Mouse (Mus musculus): ENCODE data around the gene Fam50b. TPM values are rescaled to one million over a fixed set of nuclear protein-coding genes. Genes with fewer than 3 reads are reported as not detected.

Gene Fam50b
- polyA plus RNA-seq, 1 experiment, result not detected

GRCm38 (mm10) chr13:34767527-34768292, 33.1 kb downstream of the Fam50b start:
- no peak overlapping the region for H3ac ChIP-seq (ENCODE audit: control insufficient read depth, insufficient read length)
- H3K27me3 ChIP-seq (ENCODE audit: control insufficient read depth, insufficient read depth, insufficient read length), result no peaks in the 10 kb centered on the region
- TF ChIP-seq TCF12 (IDR thresholded peaks at IDR 0.05; ENCODE audit: insufficient read depth, poor library complexity, severe bottlenecking) (no peak), MAX (IDR thresholded peaks at IDR 0.05; ENCODE audit: low read depth) (no peak), TCF3 (IDR thresholded peaks at IDR 0.05; ENCODE audit: insufficient read length, low read depth) (no peak), USF1 (IDR thresholded peaks at IDR 0.05; ENCODE audit: low read depth) (no peak), CEBPB (IDR thresholded peaks at IDR 0.05; ENCODE audit: insufficient read depth, poor library complexity, severe bottlenecking) (no peak), MYOG (IDR thresholded peaks at IDR 0.05; ENCODE audit: control insufficient read depth in 1 of 3, insufficient read depth in 1 of 3, insufficient read length in 2 of 3, low read depth in 2 of 3) (no peak), POLR2AphosphoS2 (IDR thresholded peaks at IDR 0.05; ENCODE audit: insufficient read length, low read depth) (no peak), MYOD1 (IDR thresholded peaks at IDR 0.05; ENCODE audit: control insufficient read depth in 1 of 3, insufficient read length in 2 of 3, low read depth in 2 of 3) (no peak), E2F4 (IDR thresholded peaks at IDR 0.05; ENCODE audit: insufficient read depth) (no peak), REST (IDR thresholded peaks at IDR 0.05; ENCODE audit: insufficient read depth, insufficient read length) (no peak), SRF (IDR thresholded peaks at IDR 0.05; ENCODE audit: control insufficient read depth, insufficient read length, low read depth) (no peak), POLR2A (IDR thresholded peaks at IDR 0.05; ENCODE audit: insufficient read length, low read depth) (no peak)
- no peak overlapping the region for H3K4me3 ChIP-seq
- H3K4me2 ChIP-seq (ENCODE audit: low read depth), result no peak overlapping the region
- no peaks in the 10 kb centered on the region for H3K79me2 ChIP-seq (ENCODE audit: control insufficient read depth, insufficient read depth)
- H3K36me3 ChIP-seq (ENCODE audit: control insufficient read depth, insufficient read depth), result no peaks in the 10 kb centered on the region

DNA sequence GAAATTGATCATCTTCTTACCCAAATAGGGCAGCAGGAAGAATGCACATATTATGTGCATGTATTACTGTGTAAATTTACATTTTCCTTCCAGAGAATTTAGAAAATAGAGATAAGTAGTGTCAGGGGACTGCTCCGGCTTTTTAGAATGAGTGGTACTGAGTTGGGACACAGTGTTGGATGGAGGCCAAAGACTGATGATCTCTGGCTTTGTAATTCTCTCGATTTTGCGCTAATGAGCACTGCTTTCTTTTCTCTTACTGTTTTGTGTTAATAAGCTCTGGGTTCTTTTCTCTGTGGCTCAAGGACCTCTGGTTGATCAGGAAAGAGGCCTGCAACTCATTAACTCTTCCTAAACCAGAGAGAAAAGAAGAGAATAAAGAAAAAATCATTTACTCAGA, 42.1 kb downstream of the Fam50b start:
- TF ChIP-seq SRF (IDR thresholded peaks at IDR 0.05; ENCODE audit: control insufficient read depth, insufficient read length, low read depth), result no peak
- TF ChIP-seq POLR2AphosphoS2 (IDR thresholded peaks at IDR 0.05; ENCODE audit: insufficient read length, low read depth), result no peak
- no peak for TF ChIP-seq TCF3 (IDR thresholded peaks at IDR 0.05; ENCODE audit: insufficient read length, low read depth)
- no peak for TF ChIP-seq REST (IDR thresholded peaks at IDR 0.05; ENCODE audit: insufficient read depth, insufficient read length)
- no peak for TF ChIP-seq MYOG (IDR thresholded peaks at IDR 0.05; ENCODE audit: control insufficient read depth in 1 of 3, insufficient read depth in 1 of 3, insufficient read length in 2 of 3, low read depth in 2 of 3)
- TF ChIP-seq CEBPB (IDR thresholded peaks at IDR 0.05; ENCODE audit: insufficient read depth, poor library complexity, severe bottlenecking), result no peak
- no peak for TF ChIP-seq TCF12 (IDR thresholded peaks at IDR 0.05; ENCODE audit: insufficient read depth, poor library complexity, severe bottlenecking)
- TF ChIP-seq POLR2A (IDR thresholded peaks at IDR 0.05; ENCODE audit: insufficient read length, low read depth), result no peak
- no peak for TF ChIP-seq MAX (IDR thresholded peaks at IDR 0.05; ENCODE audit: low read depth)
- TF ChIP-seq MYOD1 (IDR thresholded peaks at IDR 0.05; ENCODE audit: control insufficient read depth in 1 of 3, insufficient read length in 2 of 3, low read depth in 2 of 3), result no peak
- no peak for TF ChIP-seq E2F4 (IDR thresholded peaks at IDR 0.05; ENCODE audit: insufficient read depth)
- TF ChIP-seq USF1 (IDR thresholded peaks at IDR 0.05; ENCODE audit: low read depth), result no peak
- Histone ChIP-seq H3K36me3 (ENCODE audit: control insufficient read depth, insufficient read depth) (no peaks in the 10 kb centered on the region), H3K27me3 (ENCODE audit: control insufficient read depth, insufficient read depth, insufficient read length) (no peaks in the 10 kb centered on the region), H3ac (ENCODE audit: control insufficient read depth, insufficient read length) (no peak overlapping the region), H3K4me3 (no peak overlapping the region), H3K4me2 (ENCODE audit: low read depth) (no peak overlapping the region), H3K79me2 (ENCODE audit: control insufficient read depth, insufficient read depth) (no peaks in the 10 kb centered on the region)

DNA sequence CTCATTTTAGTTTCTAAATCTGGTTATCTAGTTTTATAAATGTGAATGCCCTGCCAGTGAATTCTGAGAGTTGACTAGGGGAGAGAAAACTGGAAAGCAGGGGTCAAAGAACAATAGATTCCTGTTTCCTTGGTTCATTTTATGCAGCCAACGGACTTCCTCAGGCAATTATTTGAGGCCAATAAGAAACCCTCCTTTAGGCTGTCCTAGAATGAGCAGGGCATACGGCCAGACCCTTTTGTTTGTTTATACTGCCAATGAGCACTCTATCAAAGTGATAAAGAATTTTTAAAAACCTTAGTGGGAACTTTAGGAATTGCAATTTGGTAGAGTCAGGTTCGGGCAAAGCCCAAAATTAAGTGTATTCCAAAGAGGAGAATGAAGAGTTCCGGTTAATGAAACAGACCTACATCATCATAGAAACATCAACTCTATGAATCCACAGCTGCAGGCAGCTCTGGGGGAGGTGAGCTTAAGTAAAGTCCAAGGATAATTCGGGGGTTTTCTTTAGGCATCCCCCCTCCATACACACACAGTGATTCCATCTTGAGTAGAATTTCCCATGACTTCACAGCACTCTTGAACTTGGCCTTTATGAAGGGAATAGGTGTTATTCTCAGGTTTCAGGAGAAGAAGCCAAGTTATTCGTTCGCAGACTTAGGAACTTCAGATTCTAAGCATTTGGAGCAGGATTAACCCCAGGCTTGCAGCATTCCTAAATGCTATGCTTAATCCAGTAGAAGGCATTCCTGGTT, 46.4 kb downstream of the Fam50b start:
- no peak overlapping the region for H3K4me2 ChIP-seq (ENCODE audit: low read depth)
- H3K79me2 ChIP-seq (ENCODE audit: control insufficient read depth, insufficient read depth), result no peaks in the 10 kb centered on the region
- no peaks in the 10 kb centered on the region for H3K27me3 ChIP-seq (ENCODE audit: control insufficient read depth, insufficient read depth, insufficient read length)
- no peak overlapping the region for H3ac ChIP-seq (ENCODE audit: control insufficient read depth, insufficient read length)
- H3K36me3 ChIP-seq (ENCODE audit: control insufficient read depth, insufficient read depth), result no peaks in the 10 kb centered on the region
- TF ChIP-seq POLR2A (IDR thresholded peaks at IDR 0.05; ENCODE audit: insufficient read length, low read depth) (no peak), REST (IDR thresholded peaks at IDR 0.05; ENCODE audit: insufficient read depth, insufficient read length) (no peak), POLR2AphosphoS2 (IDR thresholded peaks at IDR 0.05; ENCODE audit: insufficient read length, low read depth) (no peak), MAX (IDR thresholded peaks at IDR 0.05; ENCODE audit: low read depth) (no peak), MYOD1 (IDR thresholded peaks at IDR 0.05; ENCODE audit: control insufficient read depth in 1 of 3, insufficient read length in 2 of 3, low read depth in 2 of 3) (no peak), TCF3 (IDR thresholded peaks at IDR 0.05; ENCODE audit: insufficient read length, low read depth) (no peak), CEBPB (IDR thresholded peaks at IDR 0.05; ENCODE audit: insufficient read depth, poor library complexity, severe bottlenecking) (no peak), MYOG (IDR thresholded peaks at IDR 0.05; ENCODE audit: control insufficient read depth in 1 of 3, insufficient read depth in 1 of 3, insufficient read length in 2 of 3, low read depth in 2 of 3) (no peak), SRF (IDR thresholded peaks at IDR 0.05; ENCODE audit: control insufficient read depth, insufficient read length, low read depth) (no peak), TCF12 (IDR thresholded peaks at IDR 0.05; ENCODE audit: insufficient read depth, poor library complexity, severe bottlenecking) (no peak), E2F4 (IDR thresholded peaks at IDR 0.05; ENCODE audit: insufficient read depth) (no peak), USF1 (IDR thresholded peaks at IDR 0.05; ENCODE audit: low read depth) (no peak)
- no peak overlapping the region for H3K4me3 ChIP-seq

DNA sequence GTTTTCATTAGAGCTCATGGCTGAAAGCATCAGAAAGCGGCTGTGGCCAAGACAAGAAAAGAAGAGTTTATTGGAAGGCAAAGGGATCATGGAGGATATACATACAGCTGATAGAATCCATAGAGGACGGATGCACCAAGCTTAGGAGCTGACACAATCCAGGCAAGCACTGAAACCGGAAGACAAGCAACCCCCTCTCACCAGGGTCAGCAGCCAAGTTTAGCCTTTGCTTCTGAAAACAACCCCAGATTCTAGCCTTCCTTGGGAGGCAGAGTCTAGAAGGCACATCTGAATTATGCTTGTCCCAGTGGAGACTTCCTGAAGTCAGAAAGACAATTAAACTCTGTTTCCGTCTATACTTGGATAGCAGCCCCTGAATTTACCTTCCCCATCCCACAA, 47.0 kb downstream of the Fam50b start:
- no peak overlapping the region for H3K4me2 ChIP-seq (ENCODE audit: low read depth)
- TF ChIP-seq MYOD1 (IDR thresholded peaks at IDR 0.05; ENCODE audit: control insufficient read depth in 1 of 3, insufficient read length in 2 of 3, low read depth in 2 of 3), result no peak
- TF ChIP-seq E2F4 (IDR thresholded peaks at IDR 0.05; ENCODE audit: insufficient read depth), result no peak
- TF ChIP-seq TCF3 (IDR thresholded peaks at IDR 0.05; ENCODE audit: insufficient read length, low read depth), result no peak

More for the DNA sequence above, 47.0 kb downstream of the Fam50b start:
- Histone ChIP-seq H3K79me2 (ENCODE audit: control insufficient read depth, insufficient read depth) (no peaks in the 10 kb centered on the region), H3K27me3 (ENCODE audit: control insufficient read depth, insufficient read depth, insufficient read length) (no peaks in the 10 kb centered on the region), H3K36me3 (ENCODE audit: control insufficient read depth, insufficient read depth) (no peaks in the 10 kb centered on the region), H3ac (ENCODE audit: control insufficient read depth, insufficient read length) (no peak overlapping the region), H3K4me3 (no peak overlapping the region)

Data from myocyte (in vitro differentiated cells).